Mouse (Mus musculus) monocyte, adult 5-6 weeks (primary cell): ENCODE measurements at regions not wholly inside any gene's neighbourhood (a gene's known extent, or its start where the extent isn't known, plus 50 kb on each side); places are given as distances from the start of the nearest gene placed in this dataset.

Source experiments
- ATAC-seq: fragments of 153-309, 156-312 bp; replicated peaks from 2 replicates; pipeline ENCODE4 v1.8.0; 2017; ENCODE audit warnings: mild to moderate bottlenecking; ENCODE audit not compliant: low TSS enrichment, insufficient number of reproducible peaks, severe bottlenecking, poor library complexity, low FRiP score

DNA sequence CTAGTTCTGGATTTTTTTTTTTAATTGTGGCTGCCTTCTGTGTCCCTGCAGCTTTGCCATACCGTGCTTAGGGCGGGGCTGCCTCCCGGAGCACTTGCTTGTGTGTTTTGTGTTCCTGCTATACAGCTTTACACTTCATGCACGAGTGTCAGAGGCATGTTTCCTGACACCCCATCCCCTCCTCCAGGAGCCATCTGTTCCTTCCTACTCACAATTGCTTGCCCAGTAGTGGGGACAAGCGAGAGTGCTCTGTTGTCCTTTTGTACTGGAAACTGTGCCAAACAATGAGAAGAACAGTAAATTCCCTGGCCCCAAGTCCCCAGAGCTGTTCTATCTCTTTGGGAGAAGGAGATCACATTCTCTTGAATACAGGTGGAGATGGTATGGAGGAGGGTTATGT is 53.5 kb downstream of the Csf2 start:
- no peak for ATAC-seq

DNA sequence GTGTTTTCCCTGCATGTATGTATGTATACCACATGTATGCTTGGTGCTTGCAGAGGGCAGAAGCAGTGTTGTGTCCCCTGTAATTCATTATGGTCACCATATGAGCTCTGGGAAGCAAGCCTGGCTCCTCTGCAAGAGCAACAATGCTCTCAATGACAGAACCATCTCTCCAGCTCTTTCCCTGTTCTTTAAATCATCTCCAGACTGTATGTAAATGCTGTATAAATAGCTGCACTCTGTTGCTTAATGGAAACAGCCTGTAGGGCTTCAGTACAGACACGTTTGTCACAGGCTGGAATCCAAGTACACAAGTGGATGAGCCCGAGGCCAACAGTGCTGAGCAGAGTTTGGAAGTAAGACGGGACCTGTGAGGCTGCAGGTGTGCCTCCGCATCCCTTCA is 54.7 kb downstream of the Csf2 start:
- ATAC-seq, result no peak

DNA sequence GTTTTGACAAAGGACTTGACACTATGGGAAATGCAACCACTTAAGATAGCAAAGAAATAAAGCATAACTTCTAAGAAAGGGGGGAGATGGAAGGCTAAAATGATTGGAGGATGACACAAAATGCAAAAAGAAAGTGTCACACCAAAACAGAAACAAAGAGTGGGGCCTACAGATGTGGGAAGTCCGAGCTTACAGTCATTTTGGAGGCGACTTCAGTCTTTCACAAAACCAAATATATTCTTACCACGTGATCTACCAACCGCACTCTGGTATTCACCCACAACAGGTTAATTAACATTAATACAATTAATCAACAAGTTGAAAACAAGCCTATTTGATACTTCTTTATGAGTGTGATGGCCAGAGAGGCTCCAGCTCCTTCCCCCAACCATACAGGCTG is 57.2 kb downstream of the Csf2 start:
- no peak for ATAC-seq

DNA sequence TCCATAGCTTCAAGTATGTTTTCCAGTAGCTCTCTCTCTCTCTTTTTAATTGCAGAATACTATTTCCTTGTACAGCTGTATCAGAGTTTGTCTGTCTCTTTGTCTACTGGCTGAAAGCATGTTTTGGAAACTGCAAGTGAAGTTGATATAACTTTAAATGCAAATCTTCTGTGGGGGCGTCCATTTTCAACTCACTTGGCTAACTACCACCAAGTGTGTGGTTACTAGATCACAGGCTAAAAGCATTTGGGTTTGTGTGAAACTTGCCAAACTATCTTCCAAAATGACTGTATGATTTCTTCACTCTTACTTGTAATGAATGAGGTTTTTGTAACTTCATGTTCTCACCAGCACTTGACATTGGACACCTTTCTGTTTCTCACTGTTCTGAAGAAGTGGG is 61.6 kb downstream of the Csf2 start:
- no peak for ATAC-seq

DNA sequence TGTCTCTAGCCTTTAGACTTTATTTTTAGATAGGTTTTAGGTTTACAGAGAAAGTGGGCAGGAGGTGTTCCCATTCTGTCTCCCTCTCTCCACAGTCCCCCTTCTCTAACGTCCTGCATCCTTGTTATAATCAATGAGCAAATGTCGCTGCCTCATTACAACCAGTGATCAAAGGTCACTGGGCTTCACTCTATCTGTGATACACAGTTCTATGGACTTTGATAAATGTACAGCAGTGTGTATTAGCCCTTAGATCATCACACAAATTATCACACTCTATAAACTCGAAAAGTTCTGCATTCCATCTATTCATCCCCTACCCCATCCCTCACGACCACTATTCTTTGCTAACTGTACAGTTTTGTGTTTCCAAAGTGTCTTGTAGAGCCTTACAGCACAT is 62.1 kb downstream of the Csf2 start:
- no peak for ATAC-seq

DNA sequence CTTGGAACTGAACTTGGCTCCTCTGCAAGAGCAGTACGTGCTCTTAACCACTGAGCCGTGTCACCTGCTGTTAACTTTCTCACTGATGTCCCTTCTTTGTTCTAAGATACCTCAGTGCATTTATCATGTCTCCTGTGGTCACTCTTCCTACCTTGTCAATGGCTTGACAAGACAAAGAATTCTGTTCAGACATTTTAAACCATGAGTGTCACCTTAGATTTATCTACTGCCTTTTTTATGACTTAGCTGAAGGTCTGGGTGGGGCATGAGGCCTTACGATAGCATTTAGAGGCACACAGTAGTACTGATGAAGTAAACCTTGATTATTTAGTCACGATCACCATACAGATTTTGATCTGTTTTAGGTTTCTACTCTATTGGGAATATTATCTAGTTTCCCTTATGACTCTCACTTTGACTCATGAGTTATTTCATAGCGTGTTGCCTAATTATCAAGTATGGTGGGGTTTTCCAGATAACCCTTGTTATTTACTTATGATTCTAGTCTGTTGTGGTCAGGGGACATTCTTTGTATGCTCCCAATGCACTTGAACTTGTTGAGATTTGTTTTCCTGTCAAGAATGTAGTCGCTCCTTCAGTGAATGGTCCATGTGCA is 63.6 kb downstream of the Csf2 start:
- no peak for ATAC-seq

DNA sequence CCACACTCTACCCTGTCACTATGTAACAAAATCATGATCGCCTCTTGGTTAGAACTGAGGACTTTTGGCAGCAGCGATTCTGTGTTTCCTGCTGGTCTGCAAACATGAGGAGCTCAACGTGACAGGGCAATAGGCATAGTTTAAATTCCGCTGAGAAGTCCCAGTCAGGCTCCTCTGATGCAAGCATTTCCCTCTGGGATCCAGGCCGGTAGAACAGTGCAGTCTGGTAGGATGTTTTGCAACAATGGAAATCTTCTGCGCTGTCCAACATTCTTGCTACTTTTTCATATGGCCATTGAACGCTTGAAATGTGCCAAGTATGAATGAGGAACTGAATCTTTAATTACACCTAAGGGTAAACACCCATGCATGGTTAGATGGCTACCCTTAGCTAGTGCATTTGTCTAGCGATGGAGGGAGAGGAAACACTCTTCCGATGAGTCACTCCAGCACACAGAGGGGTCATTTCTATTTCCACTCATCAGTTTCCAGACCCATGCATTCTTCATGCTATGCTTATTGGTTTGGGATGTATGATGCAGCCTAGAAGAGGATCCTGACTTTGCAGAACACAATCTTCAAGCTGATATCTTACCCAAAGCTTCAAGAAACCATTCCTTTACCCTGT is 67.7 kb downstream of the Csf2 start:
- ATAC-seq, result peak; percentile 56; the same call in 1 of the 2 replicates
